Mouse (Mus musculus): Measurements from ENCODE around the gene Sh3bgrl2. TPM values are rescaled to one million over a fixed set of nuclear protein-coding genes. Genes with fewer than 3 reads are reported as not detected.
A peak's percentile ranks its signal among the peaks of the same experiment; 100 is the strongest.

Sh3bgrl2 gene
- polyA plus RNA-seq, 1 experiment = 12.1 TPM

GRCm38 (mm10) chr9:83576689-83577057 is 28.5 kb downstream of the Sh3bgrl2 start:
- H3K4me1 ChIP-seq (ENCODE audit: control insufficient read depth, insufficient read depth, low read length) = peaks cover 3% of the 10 kb centered on the region
- H3K27ac ChIP-seq (ENCODE audit: insufficient read depth, low read depth, low read length) = no peak overlapping the region
- WGBS = 37% methylated on average over 3 of the region's 3 CpGs
- DNase-seq = peak; percentile 38
- H3K27me3 ChIP-seq (replicated peaks; ENCODE audit: control insufficient read depth, insufficient read depth, low read length) = no peaks in the 10 kb centered on the region
- peaks cover 2% of the 10 kb centered on the region; the same call in 1 of the 2 replicates for H3K36me3 ChIP-seq (ENCODE audit: control insufficient read depth, insufficient read depth, low read length)
- TF ChIP-seq CTCF (conservative IDR thresholded peaks at IDR 0.05; ENCODE audit: insufficient read depth, insufficient read length, low read depth, low read length) = peak; percentile 76
- no peak for TF ChIP-seq POLR2A (IDR thresholded peaks at IDR 0.05; ENCODE audit: low read depth, low read length)
- no peak overlapping the region for H3K4me3 ChIP-seq (ENCODE audit: insufficient read depth, low read depth, low read length)

DNA sequence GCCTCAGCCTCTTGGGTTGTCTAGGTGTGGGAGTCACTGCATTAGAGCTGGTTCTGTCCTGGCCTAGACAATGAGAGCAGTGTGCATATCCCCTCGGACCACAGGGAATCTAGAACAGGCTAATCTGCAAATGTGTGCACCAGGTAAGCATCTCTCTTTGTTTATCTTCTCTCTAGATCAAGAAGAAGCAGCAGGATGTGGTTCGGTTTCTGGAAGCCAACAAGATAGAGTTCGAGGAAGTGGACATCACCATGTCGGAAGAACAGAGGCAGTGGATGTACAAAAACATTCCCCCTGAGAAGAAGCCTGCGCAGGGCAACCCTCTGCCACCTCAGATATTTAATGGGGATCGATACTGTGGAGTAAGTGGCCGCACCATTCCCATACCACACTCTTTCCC is 29.1 kb downstream of the Sh3bgrl2 start:
- Histone ChIP-seq H3K4me1 (ENCODE audit: control insufficient read depth, insufficient read depth, low read length) (peaks cover 3% of the 10 kb centered on the region), H3K27me3 (replicated peaks; ENCODE audit: control insufficient read depth, insufficient read depth, low read length) (no peaks in the 10 kb centered on the region), H3K4me3 (ENCODE audit: insufficient read depth, low read depth, low read length) (no peak overlapping the region), H3K36me3 (ENCODE audit: control insufficient read depth, insufficient read depth, low read length) (peaks cover 2% of the 10 kb centered on the region; the same call in 1 of the 2 replicates), H3K27ac (ENCODE audit: insufficient read depth, low read depth, low read length) (no peak overlapping the region)
- no peak for DNase-seq
- TF ChIP-seq POLR2A (IDR thresholded peaks at IDR 0.05; ENCODE audit: low read depth, low read length) (no peak), CTCF (conservative IDR thresholded peaks at IDR 0.05; ENCODE audit: insufficient read depth, insufficient read length, low read depth, low read length) (no peak)
- 94% methylated on average over 7 of the region's 7 CpGs for WGBS

GRCm38 (mm10) chr9:83579049-83579448 is 30.9 kb downstream of the Sh3bgrl2 start:
- TF ChIP-seq POLR2A (IDR thresholded peaks at IDR 0.05; ENCODE audit: low read depth, low read length) (no peak), CTCF (conservative IDR thresholded peaks at IDR 0.05; ENCODE audit: insufficient read depth, insufficient read length, low read depth, low read length) (no peak)
- Histone ChIP-seq H3K4me1 (ENCODE audit: control insufficient read depth, insufficient read depth, low read length) (peaks cover 3% of the 10 kb centered on the region), H3K27ac (ENCODE audit: insufficient read depth, low read depth, low read length) (no peak overlapping the region), H3K4me3 (ENCODE audit: insufficient read depth, low read depth, low read length) (no peak overlapping the region), H3K36me3 (ENCODE audit: control insufficient read depth, insufficient read depth, low read length) (peaks cover 2% of the 10 kb centered on the region; the same call in 1 of the 2 replicates), H3K27me3 (replicated peaks; ENCODE audit: control insufficient read depth, insufficient read depth, low read length) (no peaks in the 10 kb centered on the region)
- no peak for DNase-seq
- 85% methylated on average over 4 of the region's 4 CpGs for WGBS

DNA sequence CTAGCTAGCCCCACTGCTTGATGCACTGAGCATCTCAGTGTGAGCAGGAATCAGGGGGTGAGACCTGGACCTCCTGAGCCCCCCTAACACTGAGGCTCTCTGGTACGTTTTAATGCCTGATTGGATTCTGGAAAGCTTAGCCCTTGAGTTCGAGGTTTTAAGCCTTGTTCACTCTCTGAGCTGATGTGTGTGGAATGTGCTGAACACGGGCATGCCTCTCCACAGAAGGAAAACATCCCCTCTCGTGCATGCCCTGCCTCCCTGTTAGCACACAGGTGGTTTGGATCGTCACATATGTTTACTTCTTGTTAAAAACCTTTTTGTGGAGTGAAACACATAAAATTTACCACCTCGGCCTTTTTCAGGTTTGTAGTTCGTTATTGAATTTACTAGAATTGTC is 34.6 kb downstream of the Sh3bgrl2 start:
- Histone ChIP-seq H3K36me3 (ENCODE audit: control insufficient read depth, insufficient read depth, low read length) (peaks cover 2% of the 10 kb centered on the region; the same call in 1 of the 2 replicates), H3K27me3 (replicated peaks; ENCODE audit: control insufficient read depth, insufficient read depth, low read length) (no peaks in the 10 kb centered on the region), H3K27ac (ENCODE audit: insufficient read depth, low read depth, low read length) (no peak overlapping the region), H3K4me3 (ENCODE audit: insufficient read depth, low read depth, low read length) (no peak overlapping the region), H3K4me1 (ENCODE audit: control insufficient read depth, insufficient read depth, low read length) (no peaks in the 10 kb centered on the region)
- WGBS = 54% methylated on average over 7 of the region's 7 CpGs
- no peak for DNase-seq
- TF ChIP-seq CTCF (conservative IDR thresholded peaks at IDR 0.05; ENCODE audit: insufficient read depth, insufficient read length, low read depth, low read length) = no peak
- no peak for TF ChIP-seq POLR2A (IDR thresholded peaks at IDR 0.05; ENCODE audit: low read depth, low read length)

- no peak for DNase-seq
- Histone ChIP-seq H3K4me1 (ENCODE audit: control insufficient read depth, insufficient read depth, low read length) (no peaks in the 10 kb centered on the region), H3K27me3 (replicated peaks; ENCODE audit: control insufficient read depth, insufficient read depth, low read length) (no peaks in the 10 kb centered on the region), H3K4me3 (ENCODE audit: insufficient read depth, low read depth, low read length) (no peak overlapping the region), H3K36me3 (ENCODE audit: control insufficient read depth, insufficient read depth, low read length) (no peaks in the 10 kb centered on the region), H3K27ac (ENCODE audit: insufficient read depth, low read depth, low read length) (no peak overlapping the region)
- 85% methylated on average over 17 of the region's 17 CpGs for WGBS
- TF ChIP-seq CTCF (conservative IDR thresholded peaks at IDR 0.05; ENCODE audit: insufficient read depth, insufficient read length, low read depth, low read length) = no peak
- TF ChIP-seq POLR2A (IDR thresholded peaks at IDR 0.05; ENCODE audit: low read depth, low read length) = no peak
These were observed 38.4 kb downstream of the Sh3bgrl2 start for GRCm38 (mm10) chr9:83586316-83587050.

GRCm38 (mm10) chr9:83587116-83587515 is 39.0 kb downstream of the Sh3bgrl2 start:
- no peak for TF ChIP-seq POLR2A (IDR thresholded peaks at IDR 0.05; ENCODE audit: low read depth, low read length)
- TF ChIP-seq CTCF (conservative IDR thresholded peaks at IDR 0.05; ENCODE audit: insufficient read depth, insufficient read length, low read depth, low read length) = no peak
- H3K4me1 ChIP-seq (ENCODE audit: control insufficient read depth, insufficient read depth, low read length) = no peaks in the 10 kb centered on the region
- H3K27ac ChIP-seq (ENCODE audit: insufficient read depth, low read depth, low read length) = no peak overlapping the region
- H3K4me3 ChIP-seq (ENCODE audit: insufficient read depth, low read depth, low read length) = no peak overlapping the region
- H3K27me3 ChIP-seq (replicated peaks; ENCODE audit: control insufficient read depth, insufficient read depth, low read length) = no peaks in the 10 kb centered on the region
- no peak for DNase-seq
- WGBS = 94% methylated on average over 9 of the region's 9 CpGs
- H3K36me3 ChIP-seq (ENCODE audit: control insufficient read depth, insufficient read depth, low read length) = no peaks in the 10 kb centered on the region

DNA sequence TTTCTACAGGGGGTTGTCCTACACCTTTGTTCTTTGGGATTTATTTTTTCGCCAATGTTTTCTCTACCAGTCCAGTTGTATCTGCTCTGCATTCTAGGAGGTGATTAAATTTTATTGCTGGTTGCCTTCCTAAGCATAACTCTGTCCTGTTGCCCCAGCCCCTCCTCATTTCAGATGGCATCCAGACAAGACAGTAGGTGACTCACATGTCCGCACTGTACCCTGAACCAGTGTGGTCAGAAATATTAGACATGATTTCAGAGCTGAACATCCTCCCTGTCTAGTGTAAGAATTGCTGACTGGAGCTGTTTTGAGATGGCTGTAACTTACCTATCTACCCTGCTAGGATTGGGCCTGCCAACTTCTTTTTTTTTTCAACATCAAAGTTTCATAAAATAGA is 40.9 kb downstream of the Sh3bgrl2 start:
- Histone ChIP-seq H3K36me3 (ENCODE audit: control insufficient read depth, insufficient read depth, low read length) (no peaks in the 10 kb centered on the region), H3K4me1 (ENCODE audit: control insufficient read depth, insufficient read depth, low read length) (no peaks in the 10 kb centered on the region), H3K27ac (ENCODE audit: insufficient read depth, low read depth, low read length) (no peak overlapping the region), H3K27me3 (replicated peaks; ENCODE audit: control insufficient read depth, insufficient read depth, low read length) (no peaks in the 10 kb centered on the region), H3K4me3 (ENCODE audit: insufficient read depth, low read depth, low read length) (no peak overlapping the region)
- no peak for TF ChIP-seq CTCF (conservative IDR thresholded peaks at IDR 0.05; ENCODE audit: insufficient read depth, insufficient read length, low read depth, low read length)
- TF ChIP-seq POLR2A (IDR thresholded peaks at IDR 0.05; ENCODE audit: low read depth, low read length) = no peak
- DNase-seq = no peak
- 90% methylated on average over 2 of the region's 2 CpGs for WGBS
